Mouse (Mus musculus) liver, embryonic 11.5 days (tissue): ENCODE measurements around the gene Cdc42bpa. TPM values are rescaled to one million over a fixed set of nuclear protein-coding genes. Genes with fewer than 3 reads are reported as not detected.

ENCODE experiments used
- ATAC-seq: fragments of 200-750 bp; cut with Nextera tagmentation; replicated peaks from 2 replicates; pipeline ENCODE4 v1.8.0; 2017; ENCODE audit warnings: moderate number of reproducible peaks, mild to moderate bottlenecking, moderate TSS enrichment, moderate library complexity; ENCODE audit not compliant: low FRiP score
- DNase-seq: peaks from one replicate; pipeline ENCODE4 v3.0.0-alpha.2; 2017; ENCODE audit warnings: low spot score
- H3K27ac ChIP-seq: fragments of 300-500 bp; sonication (generic); 2 replicates; pipeline ENCODE4 v1.5.1; 2014; ENCODE audit warnings: mild to moderate bottlenecking, low read depth, low read length, control low read depth
- H3K27me3 ChIP-seq: fragments of 300-500 bp; sonication (generic); replicated peaks from 2 replicates; pipeline ENCODE4 v1.6.1; 2014; ENCODE audit warnings: low read length, mixed read lengths; ENCODE audit not compliant: control insufficient read depth, insufficient read depth
- H3K36me3 ChIP-seq: fragments of 300-500 bp; sonication (generic); 2 replicates; pipeline ENCODE4 v1.6.1; 2014; ENCODE audit warnings: mild to moderate bottlenecking, low read length, moderate library complexity, mixed read lengths; ENCODE audit not compliant: control insufficient read depth, insufficient read depth
- H3K4me1 ChIP-seq: fragments of 300-500 bp; sonication (generic); replicated peaks from 2 replicates; pipeline ENCODE4 v1.6.1; 2014; ENCODE audit warnings: low read length, mixed read lengths; ENCODE audit not compliant: control insufficient read depth, insufficient read depth
- H3K4me2 ChIP-seq: fragments of 300-500 bp; sonication (generic); 2 replicates; pipeline ENCODE4 v1.6.1; 2014; ENCODE audit warnings: mild to moderate bottlenecking, control low read depth, moderate library complexity
- H3K4me3 ChIP-seq: fragments of 300-500 bp; sonication (generic); 2 replicates; pipeline ENCODE4 v1.5.1; 2014; ENCODE audit warnings: low read depth, low read length, control low read depth
- H3K9ac ChIP-seq: fragments of 300-500 bp; sonication (generic); 2 replicates; pipeline ENCODE4 v1.6.1; 2014; ENCODE audit warnings: low read depth, low read length, control low read depth
- H3K9me3 ChIP-seq: fragments of 300-500 bp; sonication (generic); 2 replicates; pipeline ENCODE4 v1.6.1; 2016; ENCODE audit warnings: low read length, inconsistent platforms, mixed read lengths; ENCODE audit not compliant: control insufficient read depth
- WGBS: fragments of 180-500 bp; shearing (Covaris S2); extraction: QIAGEN DNeasy Blood & Tissue Kit; methylation state at CpG from one replicate; pipeline ENCODE4 v1.1.7; 2014; 5-methylcytosine and 5-hydroxymethylcytosine counted together
- polyA plus RNA-seq: library from polyadenylated mRNA; unstranded; fragments of >200 nt; fragmentation: Nextera tagmentation; extraction: Ambion mirVana; gene quantifications from 2 replicates; pipeline ENCODE4 v1.2.1, GENCODE M21; 2014

Cdc42bpa gene
- polyA plus RNA-seq, 1 experiment from 2014 or later, result 13.1 TPM

DNA sequence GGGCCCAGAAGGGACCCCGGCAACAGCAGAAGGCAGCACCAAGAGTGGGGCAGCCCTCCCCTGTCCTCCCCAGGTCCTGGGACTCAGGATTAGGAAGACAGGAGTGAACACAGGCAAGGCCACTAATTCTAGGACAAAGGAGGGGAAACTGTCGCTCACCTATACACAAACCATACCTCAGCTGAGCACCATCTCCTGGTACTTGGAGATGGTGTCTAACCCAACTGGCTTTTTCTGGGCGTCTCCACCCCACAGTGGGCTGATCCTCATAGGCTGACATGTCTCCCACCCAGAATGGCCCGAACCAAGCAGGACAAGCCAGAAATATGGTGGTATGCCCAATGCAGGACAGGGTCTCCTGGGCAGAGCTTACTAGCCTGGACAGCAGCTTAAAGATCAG lies 212.3 kb downstream of the Cdc42bpa start:
- Histone ChIP-seq H3K9me3 (no peaks in the 10 kb centered on the region), H3K4me3 (no peak overlapping the region), H3K27ac (no peak overlapping the region), H3K36me3 (no peaks in the 10 kb centered on the region), H3K9ac (no peak overlapping the region), H3K27me3 (no peaks in the 10 kb centered on the region), H3K4me1 (no peaks in the 10 kb centered on the region), H3K4me2 (no peak overlapping the region)
- 84% methylated on average over 4 of the region's 4 CpGs for WGBS
- DNase-seq (no peak), ATAC-seq (no peak)

DNA sequence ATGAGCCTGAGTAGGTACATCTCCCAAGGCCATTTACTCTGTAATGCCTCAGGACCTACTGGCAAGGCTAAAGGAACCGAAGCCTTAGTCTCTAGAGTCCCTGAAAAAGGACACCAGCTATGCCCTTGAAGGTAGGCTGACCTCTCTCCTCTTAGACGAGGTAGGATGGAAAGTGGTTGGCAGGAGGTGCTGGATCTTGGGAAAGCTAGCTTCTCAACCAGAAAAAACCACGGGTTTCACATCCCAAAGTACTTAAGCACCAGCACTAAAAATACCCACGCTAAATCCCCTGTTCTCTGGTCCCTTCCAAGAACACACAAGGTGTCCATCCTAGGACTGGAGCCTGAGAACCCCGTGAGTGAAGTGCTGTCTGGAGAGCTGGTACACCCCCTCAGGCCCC lies 212.7 kb downstream of the Cdc42bpa start:
- 75% methylated on average over 5 of the region's 5 CpGs for WGBS
- ATAC-seq, result no peak
- no peak for DNase-seq

GRCm38 (mm10) chr1:180174718-180175117 lies 214.4 kb downstream of the Cdc42bpa start:
- ATAC-seq, result no peak
- H3K27ac ChIP-seq, result no peak overlapping the region
- no peak for DNase-seq
- WGBS, result 61% methylated on average over 6 of the region's 6 CpGs
- no peak overlapping the region for H3K4me2 ChIP-seq
- no peaks in the 10 kb centered on the region for H3K36me3 ChIP-seq
- no peak overlapping the region for H3K9ac ChIP-seq
- H3K9me3 ChIP-seq, result no peaks in the 10 kb centered on the region
- no peak overlapping the region for H3K4me3 ChIP-seq
- no peaks in the 10 kb centered on the region for H3K4me1 ChIP-seq
- no peaks in the 10 kb centered on the region for H3K27me3 ChIP-seq

More for the DNA sequence above, 212.7 kb downstream of the Cdc42bpa start:
- H3K4me1 ChIP-seq, result no peaks in the 10 kb centered on the region
- no peak overlapping the region for H3K27ac ChIP-seq
- H3K4me3 ChIP-seq, result no peak overlapping the region
- no peaks in the 10 kb centered on the region for H3K36me3 ChIP-seq
- no peaks in the 10 kb centered on the region for H3K27me3 ChIP-seq
- H3K9me3 ChIP-seq, result no peaks in the 10 kb centered on the region
- no peak overlapping the region for H3K9ac ChIP-seq
- no peak overlapping the region for H3K4me2 ChIP-seq

DNA sequence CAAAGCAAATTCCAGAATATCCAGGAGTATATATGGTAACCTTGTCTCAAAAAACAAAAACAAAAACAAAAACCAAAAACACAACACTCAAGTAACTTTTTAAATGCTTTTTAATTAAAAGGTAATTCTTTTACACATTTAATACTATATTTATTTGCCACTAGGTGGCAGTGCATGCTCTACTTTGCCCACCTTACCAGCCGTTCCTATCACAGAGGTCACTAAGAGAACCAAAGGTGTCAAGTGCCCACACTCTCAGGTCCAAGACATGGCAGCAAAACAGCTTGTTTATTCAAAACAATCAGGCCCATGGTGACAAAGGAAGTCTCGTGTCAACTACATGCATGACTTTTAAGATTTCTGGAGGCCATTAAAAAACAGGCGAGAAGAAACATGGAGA lies 214.9 kb downstream of the Cdc42bpa start:
- no peak overlapping the region for H3K27ac ChIP-seq
- no peak for ATAC-seq
- no peak overlapping the region for H3K4me3 ChIP-seq
- H3K36me3 ChIP-seq, result no peaks in the 10 kb centered on the region
- H3K9me3 ChIP-seq, result no peaks in the 10 kb centered on the region
- H3K4me2 ChIP-seq, result no peak overlapping the region
- H3K27me3 ChIP-seq, result no peaks in the 10 kb centered on the region
- no peak for DNase-seq
- H3K9ac ChIP-seq, result no peak overlapping the region
- H3K4me1 ChIP-seq, result no peaks in the 10 kb centered on the region
- 36% methylated on average over 3 of the region's 3 CpGs for WGBS

DNA sequence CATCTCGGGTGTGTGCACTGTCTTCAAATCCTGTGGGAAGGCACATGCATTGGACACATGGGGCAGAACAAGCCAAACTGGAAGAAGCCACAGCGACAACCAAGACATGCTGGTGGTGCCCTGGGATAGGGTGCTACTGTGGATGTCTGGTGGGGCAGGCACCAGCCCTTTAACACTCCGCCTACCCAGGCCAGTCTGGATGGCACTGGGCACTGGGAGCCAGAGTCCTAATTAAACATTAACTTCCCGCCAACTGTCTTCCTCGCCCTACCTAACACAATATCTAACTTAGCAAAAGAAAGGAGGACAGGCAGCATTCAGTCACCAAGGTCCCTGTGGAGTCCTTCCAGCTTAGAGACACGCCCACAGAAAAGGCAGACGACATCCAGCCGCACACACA lies 215.4 kb downstream of the Cdc42bpa start:
- WGBS, result 58% methylated on average over 8 of the region's 8 CpGs
- H3K27ac ChIP-seq, result no peak overlapping the region
- H3K4me2 ChIP-seq, result no peak overlapping the region
- no peak overlapping the region for H3K9ac ChIP-seq
- no peaks in the 10 kb centered on the region for H3K9me3 ChIP-seq
- ATAC-seq (no peak), DNase-seq (no peak)
- H3K4me1 ChIP-seq, result no peaks in the 10 kb centered on the region
- H3K36me3 ChIP-seq, result no peaks in the 10 kb centered on the region
- H3K27me3 ChIP-seq, result no peaks in the 10 kb centered on the region
- no peak overlapping the region for H3K4me3 ChIP-seq

DNA sequence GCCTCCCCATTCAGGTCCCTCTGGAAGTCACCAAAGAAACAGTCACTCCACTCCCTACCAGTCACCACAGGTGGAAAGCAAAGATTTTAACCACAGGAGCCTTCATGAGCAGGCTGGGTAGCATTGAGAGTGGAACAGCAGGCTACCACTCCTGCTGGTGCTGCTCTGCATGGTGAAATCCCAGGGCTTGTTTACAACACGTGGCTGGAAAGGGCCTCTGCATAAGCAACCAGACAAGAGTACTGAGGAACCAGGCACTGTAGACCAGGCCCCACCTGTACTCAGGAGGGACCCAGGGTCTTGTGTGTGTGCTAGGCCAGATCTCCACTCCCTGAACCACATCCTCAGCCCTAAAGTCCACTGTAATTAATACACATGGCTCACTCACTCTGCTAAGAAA lies 216.5 kb downstream of the Cdc42bpa start:
- no peak for ATAC-seq
- Histone ChIP-seq H3K36me3 (no peaks in the 10 kb centered on the region), H3K9me3 (no peaks in the 10 kb centered on the region), H3K27ac (no peak overlapping the region), H3K9ac (no peak overlapping the region), H3K27me3 (no peaks in the 10 kb centered on the region), H3K4me3 (no peak overlapping the region), H3K4me2 (no peak overlapping the region), H3K4me1 (no peaks in the 10 kb centered on the region)
- WGBS, result 33% methylated on average over 1 of the region's 1 CpGs
- DNase-seq, result no peak

DNA sequence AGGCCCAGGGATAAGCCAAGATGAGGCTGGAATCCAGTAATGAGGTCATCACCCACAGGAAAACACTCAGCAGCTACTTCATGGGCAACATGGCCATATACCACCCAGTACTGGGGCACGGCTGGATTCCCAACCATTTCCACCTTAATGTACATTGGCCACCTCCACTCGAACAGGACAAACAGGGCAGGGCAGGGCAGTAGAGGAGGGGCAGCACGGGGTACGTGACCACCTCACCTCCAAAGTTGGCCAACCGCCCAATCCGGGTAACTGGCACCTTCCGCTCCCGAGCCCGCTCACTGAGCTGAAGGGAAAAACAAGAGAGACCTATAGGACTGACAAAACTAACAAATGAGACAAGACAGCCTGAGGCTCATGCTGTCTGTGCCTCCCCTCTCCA lies 218.1 kb downstream of the Cdc42bpa start:
- H3K4me3 ChIP-seq, result no peak overlapping the region
- 86% methylated on average over 9 of the region's 9 CpGs for WGBS
- no peaks in the 10 kb centered on the region for H3K36me3 ChIP-seq
- H3K9me3 ChIP-seq, result no peaks in the 10 kb centered on the region
- ATAC-seq (no peak), DNase-seq (no peak)
- no peak overlapping the region for H3K27ac ChIP-seq
- H3K9ac ChIP-seq, result no peak overlapping the region
- H3K27me3 ChIP-seq, result no peaks in the 10 kb centered on the region
- H3K4me1 ChIP-seq, result 0 out of 2 replicates have a peak, but pooled peaks cover 6% of the 10 kb centered on the region
- H3K4me2 ChIP-seq, result no peak overlapping the region

DNA sequence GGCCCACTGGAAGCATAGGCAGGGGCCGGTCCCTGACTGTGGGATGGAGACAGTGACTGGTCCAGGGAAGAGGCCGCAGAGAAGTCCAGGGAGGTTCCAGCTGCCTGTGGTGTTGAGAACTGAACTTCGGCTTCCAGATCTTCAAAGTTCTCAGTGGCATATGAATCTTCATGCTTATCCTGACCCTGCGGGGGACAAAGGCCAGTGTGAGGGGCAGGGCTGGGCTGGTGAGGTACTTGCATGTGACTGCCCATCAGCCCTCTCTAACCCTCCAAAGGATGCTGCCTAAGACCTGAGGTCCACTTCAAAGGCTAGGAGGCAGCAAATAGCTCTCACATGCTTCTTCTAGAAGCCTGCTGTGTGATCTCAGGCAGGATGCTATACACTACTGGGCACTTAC lies 218.8 kb downstream of the Cdc42bpa start:
- Histone ChIP-seq H3K36me3 (no peaks in the 10 kb centered on the region), H3K9me3 (no peaks in the 10 kb centered on the region), H3K4me1 (0 out of 2 replicates have a peak, but pooled peaks cover 6% of the 10 kb centered on the region), H3K27me3 (no peaks in the 10 kb centered on the region), H3K27ac (no peak overlapping the region), H3K4me3 (no peak overlapping the region), H3K9ac (no peak overlapping the region), H3K4me2 (no peak overlapping the region)
- WGBS, result 92% methylated on average over 4 of the region's 4 CpGs
- ATAC-seq (no peak), DNase-seq (no peak)

GRCm38 (mm10) chr1:180179840-180180239 lies 219.6 kb downstream of the Cdc42bpa start:
- ATAC-seq, result no peak
- no peak overlapping the region for H3K9ac ChIP-seq
- H3K27ac ChIP-seq, result no peak overlapping the region
- no peak overlapping the region for H3K4me3 ChIP-seq
- H3K9me3 ChIP-seq, result no peaks in the 10 kb centered on the region
- DNase-seq, result no peak
- H3K36me3 ChIP-seq, result no peaks in the 10 kb centered on the region
- 90% methylated on average over 2 of the region's 2 CpGs for WGBS
- H3K4me2 ChIP-seq, result no peak overlapping the region
- peaks cover 8% of the 10 kb centered on the region; the same call in 1 of the 2 replicates for H3K4me1 ChIP-seq
- no peaks in the 10 kb centered on the region for H3K27me3 ChIP-seq
